Mouse (Mus musculus) lung, postnatal 0 days (tissue): ENCODE measurements around the gene Taar7f. TPM values are rescaled to one million over a fixed set of nuclear protein-coding genes. Genes with fewer than 3 reads are reported as not detected.
"Not testable (repeated sequence)": the region's sequence is repeated elsewhere in the genome, so short reads cannot be mapped to it uniquely, and the experiment has no call there.

Source experiments
- ATAC-seq: fragments of 200-750 bp; cut with Nextera tagmentation; 2 replicates; pipeline ENCODE4 v1.8.0; 2017; ENCODE audit warnings: moderate library complexity
- DNase-seq: peaks from one replicate; pipeline ENCODE4 v3.0.0-alpha.2; 2016; ENCODE audit warnings: low spot score
- H3K27ac ChIP-seq: fragments of 300-500 bp; sonication (generic); 2 replicates; pipeline ENCODE4 v1.5.1; 2014; ENCODE audit warnings: antibody characterized with exemption, mild to moderate bottlenecking, low read length, mixed read lengths
- H3K27me3 ChIP-seq: fragments of 300-500 bp; sonication (generic); replicated peaks from 2 replicates; pipeline ENCODE4 v1.6.1; 2014; ENCODE audit warnings: low read length, mixed read lengths; ENCODE audit not compliant: insufficient read depth
- H3K36me3 ChIP-seq: fragments of 300-500 bp; sonication (generic); 2 replicates; pipeline ENCODE4 v1.6.1; 2014; ENCODE audit warnings: low read length, mixed read lengths; ENCODE audit not compliant: insufficient read depth
- H3K4me1 ChIP-seq: fragments of 300-500 bp; sonication (generic); 2 replicates; pipeline ENCODE4 v1.6.1; 2014; ENCODE audit warnings: antibody characterized with exemption, low read depth, low read length, mixed read lengths; ENCODE audit not compliant: insufficient read depth
- H3K4me2 ChIP-seq: fragments of 300-500 bp; sonication (generic); replicated peaks from 2 replicates; pipeline ENCODE4 v1.6.1; 2014; ENCODE audit warnings: low read depth, mild to moderate bottlenecking, low read length, moderate library complexity, mixed read lengths
- H3K4me3 ChIP-seq: fragments of 300-500 bp; sonication (generic); 2 replicates; pipeline ENCODE4 v1.5.1; 2014; ENCODE audit warnings: low read depth, low read length
- H3K9ac ChIP-seq: fragments of 300-500 bp; sonication (generic); replicated peaks from 2 replicates; pipeline ENCODE4 v1.6.1; 2014; ENCODE audit warnings: low read depth, mild to moderate bottlenecking
- H3K9me3 ChIP-seq: fragments of 300-500 bp; sonication (generic); 2 replicates; pipeline ENCODE4 v1.6.1; 2016; ENCODE audit warnings: low read length, mixed read lengths
- CTCF ChIP-seq: IDR thresholded peaks from 2 replicates; pipeline ENCODE4 v1.5.1; 2016; ENCODE audit warnings: antibody characterized with exemption, mild to moderate bottlenecking
- EP300 ChIP-seq: IDR thresholded peaks from 2 replicates; pipeline ENCODE4 v1.6.1; 2016; ENCODE audit warnings: antibody characterized with exemption, mild to moderate bottlenecking, control low read depth
- WGBS: fragments of 180-500 bp; shearing (Covaris S2); extraction: QIAGEN DNeasy Blood & Tissue Kit; methylation state at CpG from one replicate; pipeline ENCODE4 v1.1.7; 2014; 5-methylcytosine and 5-hydroxymethylcytosine counted together
- polyA plus RNA-seq: library from polyadenylated mRNA; unstranded; fragments of >200 nt; fragmentation: Nextera tagmentation; extraction: Ambion mirVana; gene quantifications from 2 replicates; pipeline ENCODE4 v1.2.1, GENCODE M21; 2015

Gene Taar7f
- polyA plus RNA-seq, 1 experiment from 2014 or later: not detected

- TF ChIP-seq EP300 (no peak), CTCF (peak; percentile 73)
- H3K4me3 ChIP-seq: no peak overlapping the region
- no peaks in the 10 kb centered on the region for H3K9me3 ChIP-seq
- H3K27me3 ChIP-seq: no peaks in the 10 kb centered on the region
- no peak overlapping the region for H3K4me2 ChIP-seq
- H3K9ac ChIP-seq: no peak overlapping the region
- H3K36me3 ChIP-seq: no peaks in the 10 kb centered on the region
- H3K27ac ChIP-seq: no peak overlapping the region
- H3K4me1 ChIP-seq: no peaks in the 10 kb centered on the region
- 16% methylated on average over 3 of the region's 3 CpGs for WGBS
- DNase-seq (peak; percentile 69), ATAC-seq (no peak)
These were observed 30.9 kb downstream of the Taar7f start for GRCm38 (mm10) chr10:24080166-24080565.

GRCm38 (mm10) chr10:24085936-24086335 lies 36.6 kb downstream of the Taar7f start:
- Histone ChIP-seq H3K27ac (no peak overlapping the region), H3K4me2 (no peak overlapping the region), H3K27me3 (no peaks in the 10 kb centered on the region), H3K9ac (no peak overlapping the region), H3K4me3 (no peak overlapping the region), H3K4me1 (no peaks in the 10 kb centered on the region), H3K36me3 (no peaks in the 10 kb centered on the region), H3K9me3 (no peaks in the 10 kb centered on the region)
- ATAC-seq (no peak), DNase-seq (no peak)
- WGBS: 61% methylated on average over 5 of the region's 5 CpGs
- TF ChIP-seq EP300: no peak
- TF ChIP-seq CTCF: no peak

DNA sequence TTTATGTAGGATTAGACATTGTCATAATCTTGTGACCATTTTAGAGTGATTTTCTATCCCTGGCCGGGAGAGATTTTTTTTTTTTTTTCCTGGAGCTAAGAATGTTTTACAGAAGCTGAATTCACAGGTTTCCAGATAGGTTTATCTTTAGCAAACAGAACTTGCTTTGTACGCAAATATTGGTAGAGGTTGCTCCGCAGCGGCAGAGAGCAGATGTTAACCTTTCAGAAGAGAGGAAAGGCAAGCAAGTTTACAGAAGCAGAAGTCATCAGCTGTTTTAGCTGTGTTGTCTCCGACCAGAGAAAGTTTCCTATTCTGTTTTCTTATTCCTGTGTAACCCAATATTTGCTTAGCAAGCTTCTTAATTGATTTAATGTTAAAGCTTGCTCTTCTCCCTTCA lies 37.2 kb downstream of the Taar7f start:
- no peaks in the 10 kb centered on the region for H3K36me3 ChIP-seq
- ATAC-seq (no peak), DNase-seq (peak; percentile 9)
- H3K4me1 ChIP-seq: no peaks in the 10 kb centered on the region
- 46% methylated on average over 5 of the region's 5 CpGs for WGBS
- no peak overlapping the region for H3K4me2 ChIP-seq
- H3K27ac ChIP-seq: no peak overlapping the region
- H3K9ac ChIP-seq: no peak overlapping the region
- TF ChIP-seq CTCF (no peak), EP300 (no peak)
- H3K4me3 ChIP-seq: no peak overlapping the region
- no peaks in the 10 kb centered on the region for H3K9me3 ChIP-seq
- no peaks in the 10 kb centered on the region for H3K27me3 ChIP-seq

GRCm38 (mm10) chr10:24087168-24087567 lies 37.9 kb downstream of the Taar7f start:
- Histone ChIP-seq H3K36me3 (no peaks in the 10 kb centered on the region), H3K9ac (no peak overlapping the region), H3K27me3 (no peaks in the 10 kb centered on the region), H3K4me2 (no peak overlapping the region), H3K4me3 (no peak overlapping the region), H3K4me1 (no peaks in the 10 kb centered on the region), H3K9me3 (no peaks in the 10 kb centered on the region), H3K27ac (no peak overlapping the region)
- ATAC-seq (no peak), DNase-seq (no peak)
- TF ChIP-seq EP300: no peak
- no peak for TF ChIP-seq CTCF
- 80% methylated on average over 2 of the region's 2 CpGs for whole genome bisulfite sequencing

DNA sequence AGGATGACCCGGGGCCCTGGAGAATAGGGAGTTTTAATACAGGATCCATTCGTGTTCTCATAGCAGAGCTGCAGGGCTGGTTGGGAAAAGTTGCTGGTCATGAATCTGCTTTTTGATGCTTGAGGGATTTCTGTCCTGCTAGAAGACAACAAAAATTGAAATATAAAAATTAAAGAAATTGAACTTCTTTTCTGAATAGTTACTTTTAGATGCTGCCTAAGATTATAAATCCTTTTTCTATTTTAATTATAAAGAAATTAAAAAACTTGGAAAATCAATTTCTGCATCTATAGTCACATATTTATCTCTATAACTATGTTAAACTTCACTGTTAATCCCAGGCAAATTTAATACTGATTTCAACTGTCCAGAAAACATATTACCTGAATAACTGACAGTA lies 42.9 kb downstream of the Taar7f start, which contains the start of gene Taar8b:
Taar8b (minus strand) TSS at position 101 of the 400 bp plus-strand sequence.
- no peaks in the 10 kb centered on the region for H3K9me3 ChIP-seq
- H3K9ac ChIP-seq: no peak within 1 kb of the TSS
- H3K4me3 ChIP-seq: no peak within 1 kb of the TSS
- DNase-seq (no peak), ATAC-seq (no peak)
- H3K4me1 ChIP-seq: no peaks in the 10 kb centered on the region
- no peak within 1 kb of the TSS for H3K27ac ChIP-seq
- TF ChIP-seq CTCF: no peak
- no peak for TF ChIP-seq EP300
- H3K4me2 ChIP-seq: no peak within 1 kb of the TSS
- H3K27me3 ChIP-seq: no peaks in the 10 kb centered on the region
- 58% methylated on average over 2 of the region's 2 CpGs for WGBS
- no peaks in the 10 kb centered on the region for H3K36me3 ChIP-seq

- H3K4me1 ChIP-seq, H3K27me3 ChIP-seq, H3K4me2 ChIP-seq, H3K4me3 ChIP-seq, ATAC-seq, DNase-seq, H3K27ac ChIP-seq, H3K9me3 ChIP-seq, H3K36me3 ChIP-seq, H3K9ac ChIP-seq: not testable (repeated sequence)
- WGBS: 23% methylated on average over 2 of the region's 2 CpGs
These were observed 47.7 kb downstream of the Taar7f start for GRCm38 (mm10) chr10:24097010-24097409.

Other genes starting within 250 kb of the Taar7f start
- gene Vnn3, start 198.0 kb upstream of the Taar7f start, polyA plus RNA-seq: 17.2 and 18.5 TPM in 2 replicates
- gene Vnn1, start 154.8 kb upstream of the Taar7f start, polyA plus RNA-seq: 45.4 and 67.5 TPM in 2 replicates
- gene Taar1, start 129.2 kb upstream of the Taar7f start, polyA plus RNA-seq: not detected in 2 replicates
- 0.16 TPM in 1 of 2 replicates, not detected in the other for gene Taar2, start 110.9 kb upstream of the Taar7f start, polyA plus RNA-seq
- gene Taar3, start 100.0 kb upstream of the Taar7f start, polyA plus RNA-seq: not detected in 2 replicates
- gene Taar4, start 89.0 kb upstream of the Taar7f start, polyA plus RNA-seq: not detected in 2 replicates
- not detected in 2 replicates for gene Taar5, start 78.8 kb upstream of the Taar7f start, polyA plus RNA-seq
- not detected in 2 replicates for gene Taar6, start 63.9 kb upstream of the Taar7f start, polyA plus RNA-seq
- not detected in 2 replicates for gene Taar7a, start 56.0 kb upstream of the Taar7f start, polyA plus RNA-seq
- gene Taar7b, start 49.6 kb upstream of the Taar7f start, polyA plus RNA-seq: not detected in 2 replicates
- not detected in 2 replicates for gene Taar7d, start 22.3 kb upstream of the Taar7f start, polyA plus RNA-seq
- not detected in 2 replicates for gene Taar7e, start 11.9 kb upstream of the Taar7f start, polyA plus RNA-seq
- not detected in 2 replicates for gene Taar8a, start 27.0 kb downstream of the Taar7f start, polyA plus RNA-seq
- not detected in 2 replicates for gene Taar8b, start 42.8 kb downstream of the Taar7f start, polyA plus RNA-seq
- gene Taar8c, start 52.4 kb downstream of the Taar7f start, polyA plus RNA-seq: not detected in 2 replicates
- not detected in 2 replicates for gene Taar9, start 60.0 kb downstream of the Taar7f start, polyA plus RNA-seq
- 128 and 141 TPM in 2 replicates for gene Stx7, start 99.8 kb downstream of the Taar7f start, polyA plus RNA-seq
- 2.3 and 2.4 TPM in 2 replicates for gene Moxd1, start 174.0 kb downstream of the Taar7f start, polyA plus RNA-seq